Mouse (Mus musculus): ENCODE results near the gene Paox. TPM values are rescaled to one million over a fixed set of nuclear protein-coding genes. Genes with fewer than 3 reads are reported as not detected.
A peak's percentile ranks its signal among the peaks of the same experiment; 100 is the strongest.

Paox gene
- total and polyA plus RNA-seq, 2 experiments, result 59.1 to 86.9 TPM

GRCm38 (mm10) chr7:140094954-140095353 lies 20.6 kb upstream of the Paox start:
- TF ChIP-seq CTCF (IDR thresholded peaks at IDR 0.05; ENCODE audit: low read depth, low read length) (no peak), POLR2A (IDR thresholded peaks at IDR 0.05; ENCODE audit: extremely low read depth, insufficient read depth, low read length) (no peak)
- WGBS, result 56% methylated on average over 5 of the region's 5 CpGs

GRCm38 (mm10) chr7:140095556-140095955 lies 20.0 kb upstream of the Paox start:
- Histone ChIP-seq H3K4me3 (ENCODE audit: insufficient read depth, low read depth, low read length) (no peak overlapping the region), H3K79me2 (ENCODE audit: control insufficient read depth, insufficient read depth, low read length) (no peaks in the 10 kb centered on the region), H3K36me3 (ENCODE audit: control insufficient read depth, insufficient read depth, low read length) (0 out of 2 replicates have a peak, but pooled peaks cover 3% of the 10 kb centered on the region), H3K27me3 (ENCODE audit: control insufficient read depth, insufficient read depth, low read length) (no peaks in the 10 kb centered on the region), H3K9ac (ENCODE audit: low read depth, low read length) (no peak overlapping the region), H3K4me1 (ENCODE audit: control insufficient read depth, insufficient read depth, low read length) (0 out of 2 replicates have a peak, but pooled peaks cover 2% of the 10 kb centered on the region), H3K27ac (replicated peaks; ENCODE audit: insufficient read depth, low read depth, low read length) (no peak overlapping the region)
- no peak for DNase-seq (ENCODE audit: extremely low read depth, low read depth, low spot score)
- 22% methylated on average over 1 of the region's 1 CpGs for WGBS
- TF ChIP-seq POLR2A (IDR thresholded peaks at IDR 0.05; ENCODE audit: extremely low read depth, insufficient read depth, low read length), result no peak
- no peak for TF ChIP-seq CTCF (IDR thresholded peaks at IDR 0.05; ENCODE audit: low read depth, low read length)

More at GRCm38 (mm10) chr7:140094954-140095353, 20.6 kb upstream of the Paox start:
- no peak for DNase-seq (ENCODE audit: extremely low read depth, low read depth, low spot score)
- H3K36me3 ChIP-seq (ENCODE audit: control insufficient read depth, insufficient read depth, low read length), result 0 out of 2 replicates have a peak, but pooled peaks cover 3% of the 10 kb centered on the region
- H3K79me2 ChIP-seq (ENCODE audit: control insufficient read depth, insufficient read depth, low read length), result no peaks in the 10 kb centered on the region
- H3K4me1 ChIP-seq (ENCODE audit: control insufficient read depth, insufficient read depth, low read length), result 0 out of 2 replicates have a peak, but pooled peaks cover 2% of the 10 kb centered on the region
- H3K9ac ChIP-seq (ENCODE audit: low read depth, low read length), result no peak overlapping the region
- no peak overlapping the region for H3K27ac ChIP-seq (replicated peaks; ENCODE audit: insufficient read depth, low read depth, low read length)
- H3K4me3 ChIP-seq (ENCODE audit: insufficient read depth, low read depth, low read length), result no peak overlapping the region
- no peaks in the 10 kb centered on the region for H3K27me3 ChIP-seq (ENCODE audit: control insufficient read depth, insufficient read depth, low read length)

GRCm38 (mm10) chr7:140096055-140096454 lies 19.5 kb upstream of the Paox start:
- H3K27me3 ChIP-seq (ENCODE audit: control insufficient read depth, insufficient read depth, low read length), result no peaks in the 10 kb centered on the region
- H3K27ac ChIP-seq (replicated peaks; ENCODE audit: insufficient read depth, low read depth, low read length), result no peak overlapping the region
- TF ChIP-seq CTCF (IDR thresholded peaks at IDR 0.05; ENCODE audit: low read depth, low read length), result no peak
- TF ChIP-seq POLR2A (IDR thresholded peaks at IDR 0.05; ENCODE audit: extremely low read depth, insufficient read depth, low read length), result no peak
- 0 out of 2 replicates have a peak, but pooled peaks cover 3% of the 10 kb centered on the region for H3K36me3 ChIP-seq (ENCODE audit: control insufficient read depth, insufficient read depth, low read length)
- H3K9ac ChIP-seq (ENCODE audit: low read depth, low read length), result no peak overlapping the region
- no peaks in the 10 kb centered on the region for H3K79me2 ChIP-seq (ENCODE audit: control insufficient read depth, insufficient read depth, low read length)
- no peak overlapping the region for H3K4me3 ChIP-seq (ENCODE audit: insufficient read depth, low read depth, low read length)
- 0 out of 2 replicates have a peak, but pooled peaks cover 3% of the 10 kb centered on the region for H3K4me1 ChIP-seq (ENCODE audit: control insufficient read depth, insufficient read depth, low read length)
- no peak for DNase-seq (ENCODE audit: extremely low read depth, low read depth, low spot score)

GRCm38 (mm10) chr7:140098466-140098865 lies 17.1 kb upstream of the Paox start:
- H3K27me3 ChIP-seq (ENCODE audit: control insufficient read depth, insufficient read depth, low read length), result no peaks in the 10 kb centered on the region
- H3K9ac ChIP-seq (ENCODE audit: low read depth, low read length), result no peak overlapping the region
- no peak overlapping the region for H3K27ac ChIP-seq (replicated peaks; ENCODE audit: insufficient read depth, low read depth, low read length)
- TF ChIP-seq POLR2A (IDR thresholded peaks at IDR 0.05; ENCODE audit: extremely low read depth, insufficient read depth, low read length), result no peak
- TF ChIP-seq CTCF (IDR thresholded peaks at IDR 0.05; ENCODE audit: low read depth, low read length), result no peak
- WGBS, result 80% methylated on average over 1 of the region's 1 CpGs
- H3K4me3 ChIP-seq (ENCODE audit: insufficient read depth, low read depth, low read length), result no peak overlapping the region
- H3K36me3 ChIP-seq (ENCODE audit: control insufficient read depth, insufficient read depth, low read length), result 0 out of 2 replicates have a peak, but pooled peaks cover 3% of the 10 kb centered on the region
- H3K79me2 ChIP-seq (ENCODE audit: control insufficient read depth, insufficient read depth, low read length), result no peaks in the 10 kb centered on the region
- no peak for DNase-seq (ENCODE audit: extremely low read depth, low read depth, low spot score)
- peaks cover 10% of the 10 kb centered on the region for H3K4me1 ChIP-seq (ENCODE audit: control insufficient read depth, insufficient read depth, low read length)

- Histone ChIP-seq H3K4me3 (ENCODE audit: insufficient read depth, low read depth, low read length) (peak overlapping the region; percentile 54), H3K9ac (ENCODE audit: low read depth, low read length) (peak overlapping the region; percentile 40), H3K27ac (replicated peaks; ENCODE audit: insufficient read depth, low read depth, low read length) (no peak overlapping the region), H3K4me1 (ENCODE audit: control insufficient read depth, insufficient read depth, low read length) (peaks cover 10% of the 10 kb centered on the region), H3K27me3 (ENCODE audit: control insufficient read depth, insufficient read depth, low read length) (no peaks in the 10 kb centered on the region), H3K36me3 (ENCODE audit: control insufficient read depth, insufficient read depth, low read length) (peaks cover 10% of the 10 kb centered on the region), H3K79me2 (ENCODE audit: control insufficient read depth, insufficient read depth, low read length) (no peaks in the 10 kb centered on the region)
- DNase-seq (ENCODE audit: extremely low read depth, low read depth, low spot score), result no peak
- 80% methylated on average over 10 of the region's 10 CpGs for WGBS
- no peak for TF ChIP-seq CTCF (IDR thresholded peaks at IDR 0.05; ENCODE audit: low read depth, low read length)
- TF ChIP-seq POLR2A (IDR thresholded peaks at IDR 0.05; ENCODE audit: extremely low read depth, insufficient read depth, low read length), result no peak
These were observed 14.1 kb upstream of the Paox start for GRCm38 (mm10) chr7:140101498-140101897.
